Mouse (Mus musculus) liver, adult 2 months (tissue): ENCODE measurements around the gene Kcnq5.

Experiments
- CTCF ChIP-seq: fragments of 200-500 bp; IDR thresholded peaks from 2 replicates; pipeline ENCODE4 v1.5.1; 2011; ENCODE audit warnings: low read depth, low read length, control low read depth
- POLR2A ChIP-seq: fragments of 200-500 bp; IDR thresholded peaks from 2 replicates; pipeline ENCODE4 v1.6.1; 2011; ENCODE audit warnings: low read length, control low read depth; ENCODE audit not compliant: insufficient read depth; ENCODE audit errors: extremely low read depth

GRCm38 (mm10) chr1:21829909-21830455, 131.8 kb downstream of the Kcnq5 start:
- TF ChIP-seq CTCF (no peak), POLR2A (no peak)
